In genomic region chr6:34633776-34634175, GRCm38 (mm10) we compare ENCODE assay signal across 21 mouse cellular contexts. TPM values are rescaled to one million over a fixed set of nuclear protein-coding genes. Genes with fewer than 3 reads are reported as not detected.
A peak's percentile ranks its signal among the peaks of the same experiment; 100 is the strongest.
DNase-seq lines count a peak whose midpoint lies in the region; ATAC-seq lines count a peak whose summit lies in the region.
"Had no signal": no experiment of that assay in that cellular context is flagged by ENCODE, and none has a peak within 500 bp of the region (broad histone marks: within the 10 kb centered on the region; RNA-seq: fewer than 3 reads in every experiment).

No protein-coding gene starts in this region.

- H3K4me2 ChIP-seq in intestine, embryonic 14.5 days (ENCODE audit: low read length), result no peak overlapping the region
- H3K4me2 ChIP-seq in intestine, embryonic 15.5 days (replicated peaks), result no peak overlapping the region
- H3K4me2 ChIP-seq: limb, embryonic 13.5 days; neural tube, embryonic 13.5 days had no signal

- H3K4me3 ChIP-seq in heart, embryonic 10.5 days, result no peak overlapping the region
- no peak overlapping the region for H3K4me3 ChIP-seq in intestine, embryonic 14.5 days (ENCODE audit: low read depth, low read length)
- no peak overlapping the region for H3K4me3 ChIP-seq in intestine, embryonic 15.5 days (replicated peaks)
- no peak overlapping the region for H3K4me3 ChIP-seq in limb, embryonic 10.5 days
- H3K4me3 ChIP-seq: gastrocnemius, adult 2 months; limb, embryonic 13.5 days; midbrain, embryonic 10.5 days; neural tube, embryonic 13.5 days had no signal

- peaks cover 6% of the 10 kb centered on the region; the same call in 1 of the 2 replicates for H3K36me3 ChIP-seq in heart, embryonic 10.5 days
- peaks cover 4% of the 10 kb centered on the region; the same call in 1 of the 2 replicates for H3K36me3 ChIP-seq in intestine, embryonic 14.5 days (ENCODE audit: control insufficient read depth, insufficient read depth, low read length)
- H3K36me3 ChIP-seq in intestine, embryonic 15.5 days, result no peaks in the 10 kb centered on the region
- H3K36me3 ChIP-seq in limb, embryonic 10.5 days, result no peaks in the 10 kb centered on the region
- H3K36me3 ChIP-seq: limb, embryonic 13.5 days; midbrain, embryonic 10.5 days; neural tube, embryonic 13.5 days had no signal

- H3K4me1 ChIP-seq in heart, embryonic 10.5 days, result peaks cover 30% of the 10 kb centered on the region
- peaks cover 21% of the 10 kb centered on the region for H3K4me1 ChIP-seq in intestine, embryonic 14.5 days (replicated peaks; ENCODE audit: control insufficient read depth, insufficient read depth, low read length)
- H3K4me1 ChIP-seq in intestine, embryonic 15.5 days (replicated peaks), result peaks cover 4% of the 10 kb centered on the region; the same call in 1 of the 2 replicates
- H3K4me1 ChIP-seq in limb, embryonic 10.5 days, result peaks cover 17% of the 10 kb centered on the region

- intact Hi-C loops in heart, postnatal 36 days (cut with DNase I), result no loop called here

- 44% methylated on average over 3 of the region's 3 CpGs for WGBS in heart, embryonic 10.5 days
- 67% methylated on average over 3 of the region's 3 CpGs for WGBS in intestine, embryonic 14.5 days
- whole genome bisulfite sequencing in intestine, embryonic 15.5 days, result 71% methylated on average over 3 of the region's 3 CpGs
- WGBS in limb, embryonic 10.5 days, result 86% methylated on average over 3 of the region's 3 CpGs

- H3K27me3 ChIP-seq in heart, embryonic 10.5 days (ENCODE audit: insufficient read depth, poor library complexity, severe bottlenecking), result no peaks in the 10 kb centered on the region
- no peaks in the 10 kb centered on the region for H3K27me3 ChIP-seq in intestine, embryonic 14.5 days (replicated peaks; ENCODE audit: control insufficient read depth, insufficient read depth, low read length)
- H3K27me3 ChIP-seq in intestine, embryonic 15.5 days (replicated peaks), result no peaks in the 10 kb centered on the region
- no peaks in the 10 kb centered on the region for H3K27me3 ChIP-seq in limb, embryonic 10.5 days (ENCODE audit: low read depth, poor library complexity, severe bottlenecking)
- H3K27me3 ChIP-seq: limb, embryonic 13.5 days; neural tube, embryonic 13.5 days had no signal

- no peak for DNase-seq in heart, embryonic 10.5 days (ENCODE audit: low spot score)
- DNase-seq in heart, postnatal 36 days, result no peak
- DNase-seq in intestine, embryonic 14.5 days (ENCODE audit: low spot score), result peak; percentile 31
- DNase-seq in Muller cell, postnatal 12 days (ENCODE audit: inconsistent ontology term), result peak; percentile 82
- DNase-seq in limb, embryonic 10.5 days (ENCODE audit: low spot score), result no peak
- no peak for DNase-seq in right cerebral cortex, postnatal 10 days (ENCODE audit: low spot score in 2 of 2)
- DNase-seq in testis, postnatal 14 days (ENCODE audit: low spot score), result no peak
- DNase-seq: adrenal gland, postnatal 10 days; cerebellum, adult 11 months; cerebellum, postnatal 25 days; gastrocnemius, adult 2 months; kidney, adult 18-20 months; kidney, postnatal 25 days; lung, postnatal 36 days; right cerebral cortex, postnatal 25 days; thymus, postnatal 4 days had no signal

- H3K9me3 ChIP-seq in heart, embryonic 10.5 days, result no peaks in the 10 kb centered on the region
- H3K9me3 ChIP-seq in intestine, embryonic 14.5 days (ENCODE audit: control insufficient read depth, low read length), result no peaks in the 10 kb centered on the region
- H3K9me3 ChIP-seq in intestine, embryonic 15.5 days, result no peaks in the 10 kb centered on the region
- no peaks in the 10 kb centered on the region for H3K9me3 ChIP-seq in limb, embryonic 10.5 days (replicated peaks)
- H3K9me3 ChIP-seq: limb, embryonic 13.5 days; midbrain, embryonic 10.5 days; neural tube, embryonic 13.5 days had no signal

- H3K27ac ChIP-seq in heart, embryonic 10.5 days, result peak overlapping the region; percentile 39; the same call in 1 of the 2 replicates
- H3K27ac ChIP-seq in intestine, embryonic 14.5 days (ENCODE audit: low read depth), result no peak overlapping the region
- H3K27ac ChIP-seq in intestine, embryonic 15.5 days, result no peak overlapping the region
- H3K27ac ChIP-seq in limb, embryonic 10.5 days, result peak overlapping the region; percentile 53; the same call in 1 of the 2 replicates
- H3K27ac ChIP-seq: limb, embryonic 13.5 days; midbrain, embryonic 10.5 days; neural tube, embryonic 13.5 days had no signal

- no peak for ATAC-seq in intestine, embryonic 14.5 days (replicated peaks; ENCODE audit: low FRiP score, low TSS enrichment, low read depth)
- ATAC-seq in intestine, embryonic 15.5 days, result no peak
- ATAC-seq: hindbrain, embryonic 16.5 days had no signal

- H3K9ac ChIP-seq in intestine, embryonic 14.5 days (ENCODE audit: low read length), result no peak overlapping the region
- no peak overlapping the region for H3K9ac ChIP-seq in intestine, embryonic 15.5 days
- H3K9ac ChIP-seq: limb, embryonic 13.5 days; neural tube, embryonic 13.5 days had no signal

RNA-seq across cellular contexts. Expression of gene Cald1, which starts 35.5 kb away (rescaled TPM):
- 123 and 189 TPM in 2 replicates for polyA plus RNA-seq in heart, embryonic 10.5 days (2016; fragmentation: Nextera tagmentation; extraction: Ambion mirVana)
- 10 to 100 TPM; 49.3 to 55.6 TPM for total RNA-seq in heart, postnatal 36 days (2021)
- 309 and 368 TPM in 2 replicates for polyA plus RNA-seq in intestine, embryonic 14.5 days (2014; fragmentation: Nextera tagmentation; extraction: Ambion mirVana)
- polyA plus RNA-seq in intestine, embryonic 15.5 days (2015; fragmentation: Nextera tagmentation; extraction: Ambion mirVana), result 338 and 366 TPM in 2 replicates
- 89.4 and 131 TPM in 2 replicates for polyA plus RNA-seq in limb, embryonic 10.5 days (2016; fragmentation: Nextera tagmentation; extraction: Ambion mirVana)

Comparison
In these comparisons a context has a peak if more than half of its experiments do, and no peak if none do; other contexts are left out.
1. DNase-seq: peak in intestine, embryonic 14.5 days (single experiment) and Muller cell, postnatal 12 days (single experiment); none in heart, embryonic 10.5 days (single experiment), heart, postnatal 36 days (0 of 2), limb, embryonic 10.5 days (single experiment), right cerebral cortex, postnatal 10 days (0 of 2) and testis, postnatal 14 days (single experiment).
2. H3K27ac ChIP-seq: peak in heart, embryonic 10.5 days (single experiment) and limb, embryonic 10.5 days (single experiment); none in intestine, embryonic 14.5 days (single experiment) and intestine, embryonic 15.5 days (single experiment).